ENCODE assay signal across 8 mouse cellular contexts in genomic region chr2:65846000-65846755, GRCm38 (mm10). TPM values are rescaled to one million over a fixed set of nuclear protein-coding genes. Genes with fewer than 3 reads are reported as not detected.
DNase-seq lines count a peak whose midpoint lies in the region; ATAC-seq and TF ChIP-seq lines count a peak whose summit lies in the region.

No protein-coding gene starts in this region.

- no peaks in the 10 kb centered on the region; the same call in 1 of the 2 replicates for H3K27me3 ChIP-seq in kidney, adult 2 months (replicated peaks; ENCODE audit: control insufficient read depth, insufficient read depth, low read length)
- no peaks in the 10 kb centered on the region for H3K27me3 ChIP-seq in forebrain, embryonic 16.5 days (replicated peaks; ENCODE audit: control insufficient read depth, insufficient read depth, low read length)
- H3K27me3 ChIP-seq in liver, embryonic 16.5 days (ENCODE audit: control insufficient read depth, insufficient read depth, low read depth, low read length): peaks cover 14% of the 10 kb centered on the region

- H3K9ac ChIP-seq in forebrain, embryonic 16.5 days (replicated peaks; ENCODE audit: low read depth, low read length): peak overlapping the region; percentile 66
- no peak overlapping the region for H3K9ac ChIP-seq in liver, embryonic 16.5 days (ENCODE audit: low read depth, low read length)

- H3K27ac ChIP-seq in kidney, adult 2 months (ENCODE audit: insufficient read depth, low read depth, low read length): no peak overlapping the region
- H3K27ac ChIP-seq in forebrain, embryonic 16.5 days (ENCODE audit: low read length): peak overlapping the region; percentile 89
- no peak overlapping the region for H3K27ac ChIP-seq in liver, embryonic 16.5 days (ENCODE audit: low read length)

- H3K4me2 ChIP-seq in forebrain, embryonic 16.5 days (ENCODE audit: low read length): peak overlapping the region; percentile 66
- peak overlapping the region; percentile 23 for H3K4me2 ChIP-seq in liver, embryonic 16.5 days (ENCODE audit: low read depth, low read length)

- no peak for TF ChIP-seq POLR2A in kidney, adult 2 months (IDR thresholded peaks at IDR 0.05; ENCODE audit: low read depth, low read length)

- DNase-seq in kidney, adult 2 months: peak; percentile 3
- no peak for DNase-seq in kidney, adult 18-20 months
- DNase-seq in brain, adult 2 months (ENCODE audit: low read depth, low spot score): peak; percentile 59
- DNase-seq in urinary bladder, postnatal 10 days (ENCODE audit: low spot score): no peak
- DNase-seq in ovary, adult 18-20 months (ENCODE audit: low spot score): no peak

- 6% methylated on average over 22 of the region's 22 CpGs for WGBS in kidney, adult 2 months
- under 1% methylated on average over 22 of the region's 22 CpGs for WGBS in forebrain, embryonic 16.5 days
- WGBS in liver, embryonic 16.5 days (ENCODE audit: insufficient replicate concordance): 5% methylated on average over 22 of the region's 22 CpGs

- no peaks in the 10 kb centered on the region for H3K36me3 ChIP-seq in kidney, adult 2 months (ENCODE audit: control insufficient read depth, insufficient read depth, low read length)
- no peaks in the 10 kb centered on the region for H3K36me3 ChIP-seq in forebrain, embryonic 16.5 days (ENCODE audit: control insufficient read depth, insufficient read depth)
- no peaks in the 10 kb centered on the region for H3K36me3 ChIP-seq in liver, embryonic 16.5 days (ENCODE audit: control insufficient read depth, insufficient read depth)

- no peaks in the 10 kb centered on the region for H3K4me1 ChIP-seq in kidney, adult 2 months (ENCODE audit: control insufficient read depth, insufficient read depth, low read length)
- peaks cover 13% of the 10 kb centered on the region for H3K4me1 ChIP-seq in forebrain, embryonic 16.5 days (replicated peaks; ENCODE audit: control insufficient read depth, insufficient read depth, low read length)
- H3K4me1 ChIP-seq in liver, embryonic 16.5 days (ENCODE audit: control insufficient read depth, low read depth, low read length): no peaks in the 10 kb centered on the region; the same call in 1 of the 2 replicates

- H3K4me3 ChIP-seq in kidney, adult 2 months (ENCODE audit: insufficient read depth, low read depth, low read length): no peak overlapping the region
- peak overlapping the region; percentile 67 for H3K4me3 ChIP-seq in forebrain, embryonic 16.5 days (replicated peaks; ENCODE audit: low read length)
- H3K4me3 ChIP-seq in liver, embryonic 16.5 days (ENCODE audit: low read depth, low read length): peak overlapping the region; percentile 2; the same call in 1 of the 2 replicates

- no peak for ATAC-seq in forebrain, embryonic 16.5 days
- ATAC-seq in liver, embryonic 16.5 days (ENCODE audit: low read depth): no peak
- no peak for ATAC-seq in activated CD4-positive, CD25-positive, alpha-beta regulatory T cell, adult 4 months

- H3K9me3 ChIP-seq in forebrain, embryonic 16.5 days (ENCODE audit: control insufficient read depth, low read length): no peaks in the 10 kb centered on the region
- H3K9me3 ChIP-seq in liver, embryonic 16.5 days (replicated peaks; ENCODE audit: control insufficient read depth, low read length): no peaks in the 10 kb centered on the region

- TF ChIP-seq CTCF in kidney, adult 2 months (conservative IDR thresholded peaks at IDR 0.05; ENCODE audit: insufficient read depth, insufficient read length, low read depth, low read length): no peak

RNA-seq across cellular contexts. Expression of gene Csrnp3, which starts 0.6 kb away (rescaled TPM):
- 1.0 and 1.1 TPM in 2 replicates for polyA plus RNA-seq in kidney, adult 2 months (2012; rRNA removed)
- polyA plus RNA-seq in forebrain, embryonic 16.5 days (2015; fragmentation: Nextera tagmentation; extraction: Ambion mirVana): 61.1 and 67.4 TPM in 2 replicates
- 0.04 TPM in 1 of 2 replicates, not detected in the other for polyA plus RNA-seq in liver, embryonic 16.5 days (2015; fragmentation: Nextera tagmentation; extraction: Ambion mirVana)
- under 1 TPM in 1 of 2 experiments, not detected in 1; 0.22 TPM for polyA plus RNA-seq in activated CD4-positive, CD25-positive, alpha-beta regulatory T cell, adult 4 months (2017; shearing (Covaris generic))

Comparison
In these comparisons a context has a peak if more than half of its experiments do, and no peak if none do; other contexts are left out.
1. DNase-seq: peak in kidney, adult 2 months (single experiment) and brain, adult 2 months (single experiment); none in kidney, adult 18-20 months (single experiment), urinary bladder, postnatal 10 days (single experiment) and ovary, adult 18-20 months (single experiment).
2. RNA of gene Csrnp3, which starts 0.6 kb away (polyA plus RNA-seq): 61.1 to 67.4 TPM in forebrain, embryonic 16.5 days; 1.0 to 1.1 TPM in kidney, adult 2 months, 0.22 TPM in activated CD4-positive, CD25-positive, alpha-beta regulatory T cell, adult 4 months and 0.04 TPM in liver, embryonic 16.5 days; every median in the first group is over 10 times any median in the second.